Mouse (Mus musculus) liver, postnatal 0 days (tissue): ENCODE data around the gene Psmb4.
"Not testable (repeated sequence)": the region's sequence is repeated elsewhere in the genome, so short reads cannot be mapped to it uniquely, and the experiment has no call there.

Experiments
- CTCF ChIP-seq: sonication (generic); IDR thresholded peaks from 2 replicates; pipeline ENCODE4 v1.5.1; 2016; ENCODE audit warnings: antibody characterized with exemption, low read depth
- EP300 ChIP-seq: IDR thresholded peaks from 2 replicates; pipeline ENCODE4 v1.6.1; 2016; ENCODE audit warnings: antibody characterized with exemption, low read depth, mild to moderate bottlenecking

DNA sequence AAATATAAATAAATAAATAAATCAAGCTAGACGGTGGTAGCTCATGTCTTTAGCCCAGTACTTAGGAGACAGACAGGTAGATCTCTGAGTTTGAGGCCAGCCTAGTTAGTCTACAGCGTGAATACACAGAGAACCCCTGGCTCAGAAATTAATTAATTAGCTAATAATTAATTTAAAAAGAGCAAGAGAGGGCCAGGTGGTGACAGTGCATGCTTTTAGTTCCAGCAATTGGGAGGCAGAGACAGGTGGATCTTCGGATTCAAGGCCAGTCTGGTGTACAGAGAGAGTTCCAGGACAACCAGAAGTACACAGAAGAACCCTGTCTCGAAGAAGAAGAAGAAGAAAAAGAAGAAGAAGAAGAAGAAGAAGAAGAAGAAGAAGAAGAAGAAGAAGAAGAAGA, 42.2 kb upstream of the Psmb4 start:
- not testable (repeated sequence) for TF ChIP-seq CTCF, EP300
